Mouse (Mus musculus) cerebral cortex, adult 2 months (tissue): ENCODE measurements around the gene Mpp4.

ENCODE experiments used
- WGBS: fragments of 180-500 bp; shearing (Covaris S2); methylation state at CpG from one replicate; pipeline ENCODE4 v1.1.7; 2018; 5-methylcytosine and 5-hydroxymethylcytosine counted together

Gene Mpp4

DNA sequence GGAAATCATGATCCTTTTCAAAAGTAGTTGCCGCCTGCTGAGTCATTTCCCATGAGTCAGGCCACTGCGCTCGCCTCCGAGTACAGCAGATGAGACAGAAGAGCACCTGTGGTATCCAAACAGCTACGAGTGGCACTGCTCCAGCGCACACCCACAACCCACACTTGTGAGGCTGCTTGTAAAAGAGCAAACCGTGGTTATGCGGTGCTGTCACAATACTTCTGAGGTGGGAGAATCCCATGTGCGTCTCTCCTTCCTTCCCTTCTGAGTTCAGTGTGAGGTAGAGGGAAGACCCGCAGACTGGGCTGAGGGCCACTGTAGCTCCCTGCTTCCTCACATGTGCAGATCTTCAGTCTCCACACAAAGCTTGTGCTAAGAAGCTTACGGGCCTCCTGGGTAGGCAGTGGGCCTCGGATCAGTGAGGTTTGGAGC is at the start of gene Mpp4:
Mpp4 (minus strand) TSS at position 360 of the 432 bp plus-strand sequence.
- WGBS: 37% methylated on average over 12 of the region's 12 CpGs

- no CpG with 5 or more reads among the region's 1 CpGs for WGBS
These were observed 49.8 kb upstream of the Mpp4 start for GRCm38 (mm10) chr1:59212951-59213350.

DNA sequence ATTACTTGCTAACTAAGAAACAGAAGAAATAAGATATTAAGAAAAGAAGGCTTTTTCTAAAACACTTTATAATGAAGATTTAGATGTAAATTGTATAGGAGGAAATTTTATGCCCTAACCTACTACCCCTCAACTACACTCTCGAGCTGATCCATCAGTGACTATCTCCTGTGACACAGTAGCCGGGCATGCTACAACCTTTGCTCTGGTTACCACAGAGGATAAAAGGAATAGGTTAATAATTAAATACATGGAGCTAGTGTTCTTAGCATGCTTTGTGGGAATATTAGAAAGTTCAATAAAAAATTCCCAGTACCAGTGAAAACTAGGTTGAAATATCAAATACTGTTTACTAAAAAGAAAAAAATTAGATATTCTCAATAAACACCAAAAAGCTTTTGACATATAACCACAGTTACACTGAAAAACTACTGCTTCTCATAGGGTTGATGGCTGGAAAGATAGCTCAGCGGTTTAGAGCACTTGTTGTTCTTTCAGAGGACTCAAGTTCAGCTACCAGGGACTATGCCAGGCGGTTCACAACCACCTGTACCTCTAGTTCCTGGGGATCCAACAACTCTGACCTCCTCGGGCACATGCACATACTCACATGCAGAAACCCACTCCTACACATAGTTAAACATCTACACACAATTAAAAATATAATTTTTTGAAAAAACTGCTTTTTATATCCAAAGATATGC is 49.0 kb upstream of the Mpp4 start:
- WGBS: 97% methylated on average over 5 of the region's 5 CpGs

DNA sequence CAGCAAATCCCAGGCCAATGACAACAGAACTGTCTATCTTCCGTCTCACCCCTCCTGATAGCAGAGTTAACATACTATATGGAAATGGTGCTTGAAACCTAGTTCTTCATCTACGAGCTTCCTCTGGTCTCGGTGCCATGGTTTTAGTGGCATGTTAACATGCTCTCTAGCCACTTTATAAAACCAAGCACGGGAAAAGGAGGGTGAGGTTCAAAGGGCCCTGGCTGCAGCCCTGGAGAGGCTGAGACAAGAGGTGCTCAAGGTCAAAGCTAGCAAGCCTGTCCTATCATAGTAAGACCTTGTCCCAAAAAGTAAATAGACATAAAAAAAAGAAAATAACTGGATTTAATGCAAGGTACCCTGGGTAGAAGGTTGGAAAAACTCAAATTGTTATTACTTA is 48.5 kb upstream of the Mpp4 start:
- WGBS: 93% methylated on average over 4 of the region's 4 CpGs

- 86% methylated on average over 1 of the region's 1 CpGs for WGBS
These were observed 45.1 kb upstream of the Mpp4 start for GRCm38 (mm10) chr1:59208331-59208730.

DNA sequence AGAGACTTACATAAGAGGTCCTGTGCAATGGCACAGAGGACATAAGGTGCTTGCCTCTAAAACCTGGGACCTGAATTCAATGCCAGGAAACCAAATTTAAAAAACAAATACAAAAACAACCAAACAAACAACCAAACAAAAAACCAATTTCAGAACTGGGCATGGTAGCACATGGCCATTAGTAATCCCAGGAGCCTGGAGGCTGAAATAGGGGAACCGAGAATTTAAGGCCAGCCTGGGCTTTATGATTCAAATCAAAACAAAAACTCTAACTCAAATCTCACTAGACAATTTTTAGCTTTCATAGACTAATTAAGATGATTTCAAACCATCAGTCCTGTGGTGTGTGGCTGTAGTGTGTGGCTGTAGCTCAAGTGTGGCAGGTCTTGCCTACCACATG is 41.3 kb upstream of the Mpp4 start:
- WGBS: 93% methylated on average over 1 of the region's 1 CpGs

DNA sequence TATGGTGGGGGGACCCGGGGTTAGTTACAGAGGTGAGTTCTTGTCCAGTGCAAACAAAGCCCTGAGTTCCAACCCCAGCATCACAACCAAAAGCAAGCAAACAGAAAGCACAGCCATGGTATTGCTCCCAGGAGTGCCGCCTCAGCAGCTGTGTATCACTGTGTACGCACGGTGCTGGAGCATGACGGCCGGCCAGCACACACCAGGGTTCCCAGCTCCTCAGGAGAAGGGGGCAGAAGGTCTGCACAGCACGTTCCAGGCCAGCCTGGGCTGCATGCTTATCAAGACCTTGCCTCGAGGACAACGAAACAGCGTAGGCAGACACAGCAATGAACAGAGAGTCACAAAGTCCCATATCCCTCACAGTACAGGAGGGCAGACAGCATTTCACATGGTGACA is 39.2 kb upstream of the Mpp4 start:
- WGBS: 90% methylated on average over 10 of the region's 10 CpGs

- WGBS: 76% methylated on average over 1 of the region's 1 CpGs
These were observed 38.4 kb upstream of the Mpp4 start for GRCm38 (mm10) chr1:59201561-59201960.

DNA sequence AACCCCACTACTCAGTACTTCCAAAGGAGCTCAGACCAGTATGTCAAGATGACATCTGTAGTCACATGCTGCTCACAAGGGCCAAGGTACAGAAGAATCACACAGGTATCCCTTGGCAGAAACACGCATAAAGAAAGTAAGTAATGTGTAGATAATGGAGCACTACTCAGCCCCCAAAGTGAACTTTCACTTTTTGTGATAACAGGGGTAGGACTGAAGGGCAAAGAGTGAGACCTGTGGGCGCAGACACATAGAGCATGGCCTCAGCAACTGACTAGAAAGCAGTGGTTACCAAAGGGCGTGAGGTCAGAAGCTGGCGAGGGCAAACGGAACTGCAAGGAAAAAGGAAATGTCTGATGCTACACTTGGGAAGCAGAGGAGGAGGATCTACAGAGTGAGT is 37.8 kb upstream of the Mpp4 start:
- WGBS: 95% methylated on average over 5 of the region's 5 CpGs

GRCm38 (mm10) chr1:59194979-59195378 is 31.8 kb upstream of the Mpp4 start:
- 58% methylated on average over 6 of the region's 6 CpGs for WGBS

GRCm38 (mm10) chr1:59187786-59188185 is 24.6 kb upstream of the Mpp4 start:
- 72% methylated on average over 5 of the region's 5 CpGs for WGBS

- WGBS: 92% methylated on average over 10 of the region's 10 CpGs
These were observed 23.1 kb upstream of the Mpp4 start for GRCm38 (mm10) chr1:59186317-59186716.

GRCm38 (mm10) chr1:59185410-59185809 is 22.2 kb upstream of the Mpp4 start:
- WGBS: 92% methylated on average over 9 of the region's 9 CpGs

- WGBS: 94% methylated on average over 4 of the region's 4 CpGs
These were observed 19.9 kb upstream of the Mpp4 start for GRCm38 (mm10) chr1:59183045-59183444.

DNA sequence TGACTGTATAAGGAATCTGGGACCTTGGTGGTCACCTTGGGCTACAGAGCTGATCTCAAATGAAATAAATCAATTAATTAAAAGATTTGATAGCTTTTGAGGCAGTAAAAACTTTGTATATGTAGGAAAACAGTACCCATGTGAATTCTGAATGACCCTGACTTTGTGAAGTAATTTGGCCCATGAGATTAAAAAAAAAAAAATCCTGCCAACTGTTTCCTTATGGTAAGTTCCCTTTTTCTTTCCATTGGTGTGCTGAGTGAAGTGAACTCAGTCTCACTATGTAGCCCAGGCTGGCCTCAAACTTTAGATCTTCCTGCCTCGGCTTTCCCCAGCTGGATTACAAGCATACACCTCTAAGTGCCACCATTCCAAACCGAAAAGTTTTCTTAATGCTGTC is 19.2 kb upstream of the Mpp4 start:
- 96% methylated on average over 2 of the region's 2 CpGs for WGBS

DNA sequence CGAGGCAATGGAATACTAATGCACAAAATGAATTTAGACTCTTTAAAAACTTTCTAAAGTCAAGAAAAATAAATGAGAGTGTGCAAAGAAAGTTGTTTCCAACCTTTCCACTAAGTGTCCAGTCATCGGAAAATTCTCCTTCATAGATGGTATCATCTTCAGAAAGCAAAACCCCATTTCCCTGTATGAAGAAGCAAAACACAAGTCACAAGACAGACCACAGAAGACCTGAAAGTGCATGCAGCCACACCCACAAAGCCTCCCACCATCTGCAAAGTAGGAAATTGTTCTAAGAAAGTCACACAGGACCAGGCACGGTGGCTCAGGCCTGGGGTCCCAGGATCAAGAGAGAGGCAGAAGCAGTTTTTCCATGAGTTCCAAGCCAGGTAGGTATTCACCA is 16.8 kb upstream of the Mpp4 start:
- WGBS: 89% methylated on average over 3 of the region's 3 CpGs

DNA sequence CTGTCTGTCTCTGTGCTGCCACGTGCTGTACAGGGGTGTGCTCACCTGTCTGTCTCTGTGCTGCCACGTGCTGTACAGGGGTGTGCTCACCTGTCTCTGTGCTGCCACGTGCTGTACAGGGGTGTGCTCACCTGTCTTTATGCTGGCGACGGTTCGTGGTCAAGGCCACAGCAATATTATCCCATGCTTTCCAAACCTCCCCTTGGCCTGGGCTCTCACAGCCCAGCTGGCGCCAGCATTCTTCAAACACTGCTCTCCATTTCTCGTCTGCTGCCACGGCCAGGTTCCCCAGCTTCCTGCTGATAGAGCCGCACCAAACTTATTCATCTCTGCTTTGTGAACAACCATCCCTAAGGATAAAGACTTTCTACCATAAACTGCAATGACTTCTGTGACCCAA is 15.2 kb upstream of the Mpp4 start:
- WGBS: 92% methylated on average over 10 of the region's 10 CpGs

- 86% methylated on average over 10 of the region's 10 CpGs for WGBS
These were observed 11.6 kb upstream of the Mpp4 start for GRCm38 (mm10) chr1:59174514-59175373.

- WGBS: 86% methylated on average over 5 of the region's 5 CpGs
These were observed 9.8 kb upstream of the Mpp4 start for GRCm38 (mm10) chr1:59173023-59173422.

- 77% methylated on average over 5 of the region's 5 CpGs for WGBS
These were observed 8.7 kb upstream of the Mpp4 start for GRCm38 (mm10) chr1:59171875-59172274.

DNA sequence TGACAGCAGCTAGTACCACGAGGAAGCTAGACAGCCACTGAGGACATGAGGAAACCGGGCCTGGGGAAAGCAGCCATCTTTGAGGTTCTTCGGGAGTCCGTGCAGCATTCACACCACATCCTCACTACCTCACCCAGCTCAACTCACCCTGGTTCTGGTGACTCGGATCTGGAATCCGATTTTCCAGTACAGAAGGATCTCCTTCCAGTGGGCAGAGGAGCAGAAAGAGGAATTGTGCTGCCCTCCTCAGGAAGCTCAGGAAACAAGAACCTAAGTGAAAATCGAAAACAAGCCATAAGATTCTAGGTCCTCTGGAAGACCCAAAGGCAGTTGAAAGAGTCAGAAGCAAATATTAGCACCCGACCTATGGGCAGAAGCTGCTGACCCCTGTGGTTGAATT is 7.1 kb upstream of the Mpp4 start:
- 69% methylated on average over 8 of the region's 8 CpGs for WGBS

DNA sequence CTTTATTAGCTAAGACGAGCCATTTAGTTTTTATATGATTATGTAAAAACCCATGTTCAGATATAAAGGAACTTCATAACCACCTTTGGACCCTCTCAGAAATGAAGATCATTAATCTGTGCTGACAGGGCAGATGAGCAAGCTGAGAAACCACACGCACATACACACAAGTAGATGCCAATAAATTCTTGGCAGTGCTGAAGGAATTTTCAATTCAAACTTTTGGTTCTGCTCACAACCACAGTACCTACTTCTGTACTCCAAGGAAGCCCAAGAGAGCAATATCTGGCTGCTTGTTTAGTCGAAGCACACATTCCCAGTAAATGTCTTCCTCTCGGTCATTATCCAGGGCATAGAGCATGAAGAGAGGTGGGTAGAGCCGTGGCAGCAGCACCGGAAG is 6.4 kb upstream of the Mpp4 start:
- WGBS: 88% methylated on average over 6 of the region's 6 CpGs

GRCm38 (mm10) chr1:59168556-59168955 is 5.4 kb upstream of the Mpp4 start:
- WGBS: 93% methylated on average over 2 of the region's 2 CpGs
